Mouse (Mus musculus): Measurements from ENCODE around the gene Plac9a. TPM values are rescaled to one million over a fixed set of nuclear protein-coding genes. Genes with fewer than 3 reads are reported as not detected.
A peak's percentile ranks its signal among the peaks of the same experiment; 100 is the strongest.

Plac9a gene
- polyA plus RNA-seq, 1 experiment from 2014 or later = not detected

GRCm38 (mm10) chr14:25868706-25869105, 34.2 kb downstream of the Plac9a start:
- peaks cover 7% of the 10 kb centered on the region; the same call in 1 of the 2 replicates for H3K4me1 ChIP-seq (replicated peaks; ENCODE audit: control insufficient read depth, insufficient read depth, low read length)
- WGBS = 85% methylated on average over 3 of the region's 4 CpGs
- no peaks in the 10 kb centered on the region for H3K27me3 ChIP-seq (replicated peaks; ENCODE audit: control insufficient read depth, insufficient read depth, low read length)
- ATAC-seq (replicated peaks; ENCODE audit: low FRiP score, low TSS enrichment, low read depth) = no peak
- H3K36me3 ChIP-seq (ENCODE audit: control insufficient read depth, insufficient read depth, low read length) = no peaks in the 10 kb centered on the region
- no peak for DNase-seq (ENCODE audit: low spot score)
- H3K9me3 ChIP-seq (ENCODE audit: control insufficient read depth, low read length) = no peaks in the 10 kb centered on the region
- no peak overlapping the region for H3K9ac ChIP-seq (ENCODE audit: low read length)
- H3K4me2 ChIP-seq (ENCODE audit: low read length) = no peak overlapping the region
- H3K4me3 ChIP-seq (ENCODE audit: low read depth, low read length) = no peak overlapping the region
- H3K27ac ChIP-seq (ENCODE audit: low read depth) = no peak overlapping the region

GRCm38 (mm10) chr14:25867834-25868233, 35.1 kb downstream of the Plac9a start:
- no peak overlapping the region for H3K27ac ChIP-seq (ENCODE audit: low read depth)
- peaks cover 5% of the 10 kb centered on the region; the same call in 1 of the 2 replicates for H3K4me1 ChIP-seq (replicated peaks; ENCODE audit: control insufficient read depth, insufficient read depth, low read length)
- no peak for DNase-seq (ENCODE audit: low spot score)
- H3K4me3 ChIP-seq (ENCODE audit: low read depth, low read length) = no peak overlapping the region
- H3K4me2 ChIP-seq (ENCODE audit: low read length) = no peak overlapping the region
- H3K9me3 ChIP-seq (ENCODE audit: control insufficient read depth, low read length) = no peaks in the 10 kb centered on the region
- H3K27me3 ChIP-seq (replicated peaks; ENCODE audit: control insufficient read depth, insufficient read depth, low read length) = no peaks in the 10 kb centered on the region
- H3K9ac ChIP-seq (ENCODE audit: low read length) = no peak overlapping the region
- no peaks in the 10 kb centered on the region for H3K36me3 ChIP-seq (ENCODE audit: control insufficient read depth, insufficient read depth, low read length)
- 46% methylated on average over 6 of the region's 6 CpGs for WGBS
- no peak for ATAC-seq (replicated peaks; ENCODE audit: low FRiP score, low TSS enrichment, low read depth)

DNA sequence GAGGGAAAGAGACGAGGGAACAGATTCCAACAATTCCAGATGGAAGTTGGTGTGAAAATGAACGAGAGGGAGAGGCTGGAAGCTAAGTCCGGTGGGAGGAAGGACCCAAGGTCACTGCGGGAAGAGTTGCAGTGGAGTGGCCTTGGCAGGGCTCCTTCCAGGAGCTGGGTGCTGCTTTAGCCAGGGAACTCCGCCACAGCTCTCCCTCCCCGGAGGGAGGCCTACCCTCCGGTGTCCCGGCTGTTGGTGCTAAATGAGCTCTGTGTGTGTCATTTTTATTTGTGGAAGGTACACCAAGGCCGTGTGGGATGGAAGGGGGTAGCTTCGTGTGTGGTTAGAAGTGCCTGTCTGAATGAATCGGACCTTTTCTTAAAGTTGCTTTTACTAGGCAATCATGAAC, 36.1 kb downstream of the Plac9a start:
- Histone ChIP-seq H3K4me1 (replicated peaks; ENCODE audit: control insufficient read depth, insufficient read depth, low read length) (no peaks in the 10 kb centered on the region; the same call in 1 of the 2 replicates), H3K4me3 (ENCODE audit: low read depth, low read length) (no peak overlapping the region), H3K9ac (ENCODE audit: low read length) (no peak overlapping the region), H3K9me3 (ENCODE audit: control insufficient read depth, low read length) (no peaks in the 10 kb centered on the region), H3K36me3 (ENCODE audit: control insufficient read depth, insufficient read depth, low read length) (no peaks in the 10 kb centered on the region), H3K27me3 (replicated peaks; ENCODE audit: control insufficient read depth, insufficient read depth, low read length) (no peaks in the 10 kb centered on the region), H3K27ac (ENCODE audit: low read depth) (no peak overlapping the region), H3K4me2 (ENCODE audit: low read length) (no peak overlapping the region)
- WGBS = 66% methylated on average over 11 of the region's 11 CpGs
- no peak for DNase-seq (ENCODE audit: low spot score)
- ATAC-seq (replicated peaks; ENCODE audit: low FRiP score, low TSS enrichment, low read depth) = no peak

GRCm38 (mm10) chr14:25866384-25866783, 36.5 kb downstream of the Plac9a start:
- Histone ChIP-seq H3K4me2 (ENCODE audit: low read length) (no peak overlapping the region), H3K4me1 (replicated peaks; ENCODE audit: control insufficient read depth, insufficient read depth, low read length) (no peaks in the 10 kb centered on the region; the same call in 1 of the 2 replicates), H3K27ac (ENCODE audit: low read depth) (no peak overlapping the region), H3K4me3 (ENCODE audit: low read depth, low read length) (no peak overlapping the region), H3K9me3 (ENCODE audit: control insufficient read depth, low read length) (no peaks in the 10 kb centered on the region), H3K27me3 (replicated peaks; ENCODE audit: control insufficient read depth, insufficient read depth, low read length) (no peaks in the 10 kb centered on the region), H3K36me3 (ENCODE audit: control insufficient read depth, insufficient read depth, low read length) (no peaks in the 10 kb centered on the region), H3K9ac (ENCODE audit: low read length) (no peak overlapping the region)
- DNase-seq (ENCODE audit: low spot score) (no peak), ATAC-seq (replicated peaks; ENCODE audit: low FRiP score, low TSS enrichment, low read depth) (no peak)
- WGBS = 88% methylated on average over 6 of the region's 6 CpGs

- no peak overlapping the region for H3K4me3 ChIP-seq (ENCODE audit: low read depth, low read length)
- no peaks in the 10 kb centered on the region for H3K36me3 ChIP-seq (ENCODE audit: control insufficient read depth, insufficient read depth, low read length)
- H3K9ac ChIP-seq (ENCODE audit: low read length) = no peak overlapping the region
- H3K27ac ChIP-seq (ENCODE audit: low read depth) = no peak overlapping the region
- no peak for DNase-seq (ENCODE audit: low spot score)
- H3K4me2 ChIP-seq (ENCODE audit: low read length) = no peak overlapping the region
- WGBS = 48% methylated on average over 5 of the region's 5 CpGs
- no peaks in the 10 kb centered on the region; the same call in 1 of the 2 replicates for H3K4me1 ChIP-seq (replicated peaks; ENCODE audit: control insufficient read depth, insufficient read depth, low read length)
- no peak for ATAC-seq (replicated peaks; ENCODE audit: low FRiP score, low TSS enrichment, low read depth)
- H3K9me3 ChIP-seq (ENCODE audit: control insufficient read depth, low read length) = no peaks in the 10 kb centered on the region
- no peaks in the 10 kb centered on the region for H3K27me3 ChIP-seq (replicated peaks; ENCODE audit: control insufficient read depth, insufficient read depth, low read length)
These were observed 37.6 kb downstream of the Plac9a start for GRCm38 (mm10) chr14:25865251-25865650.

DNA sequence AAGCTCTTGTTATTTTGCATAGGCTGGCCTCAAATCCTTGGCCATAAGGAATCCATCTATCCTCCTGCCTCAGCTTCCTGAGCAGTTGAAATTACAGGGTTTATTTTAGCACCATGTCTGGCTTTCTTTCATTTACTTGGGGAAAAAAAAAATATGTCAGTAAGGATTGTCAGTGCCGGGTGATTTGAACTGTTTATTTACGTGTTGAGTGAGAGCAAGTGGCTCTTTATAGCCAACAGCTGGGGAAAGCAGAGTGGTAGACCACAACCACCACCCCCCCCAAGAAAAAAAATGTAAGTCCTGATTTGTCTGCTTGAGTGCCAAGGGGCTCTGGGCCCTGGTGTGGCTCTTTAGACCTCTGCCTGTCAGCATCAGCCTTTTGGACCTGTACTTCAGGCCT, 39.2 kb downstream of the Plac9a start:
- 65% methylated on average over 2 of the region's 2 CpGs for WGBS
- no peak for DNase-seq (ENCODE audit: low spot score)
- Histone ChIP-seq H3K27me3 (replicated peaks; ENCODE audit: control insufficient read depth, insufficient read depth, low read length) (no peaks in the 10 kb centered on the region), H3K4me3 (ENCODE audit: low read depth, low read length) (no peak overlapping the region), H3K9ac (ENCODE audit: low read length) (no peak overlapping the region), H3K36me3 (ENCODE audit: control insufficient read depth, insufficient read depth, low read length) (no peaks in the 10 kb centered on the region), H3K9me3 (ENCODE audit: control insufficient read depth, low read length) (no peaks in the 10 kb centered on the region), H3K4me2 (ENCODE audit: low read length) (no peak overlapping the region), H3K27ac (ENCODE audit: low read depth) (no peak overlapping the region), H3K4me1 (replicated peaks; ENCODE audit: control insufficient read depth, insufficient read depth, low read length) (no peaks in the 10 kb centered on the region; the same call in 1 of the 2 replicates)
- ATAC-seq (replicated peaks; ENCODE audit: low FRiP score, low TSS enrichment, low read depth) = no peak

- H3K27ac ChIP-seq (ENCODE audit: low read depth) = no peak overlapping the region
- H3K9ac ChIP-seq (ENCODE audit: low read length) = no peak overlapping the region
- no peak for ATAC-seq (replicated peaks; ENCODE audit: low FRiP score, low TSS enrichment, low read depth)
- H3K4me3 ChIP-seq (ENCODE audit: low read depth, low read length) = no peak overlapping the region
- no peaks in the 10 kb centered on the region for H3K9me3 ChIP-seq (ENCODE audit: control insufficient read depth, low read length)
- no peaks in the 10 kb centered on the region for H3K36me3 ChIP-seq (ENCODE audit: control insufficient read depth, insufficient read depth, low read length)
- 90% methylated on average over 13 of the region's 13 CpGs for WGBS
- H3K4me2 ChIP-seq (ENCODE audit: low read length) = no peak overlapping the region
- no peaks in the 10 kb centered on the region; the same call in 1 of the 2 replicates for H3K4me1 ChIP-seq (replicated peaks; ENCODE audit: control insufficient read depth, insufficient read depth, low read length)
- DNase-seq (ENCODE audit: low spot score) = no peak
- no peaks in the 10 kb centered on the region for H3K27me3 ChIP-seq (replicated peaks; ENCODE audit: control insufficient read depth, insufficient read depth, low read length)
These were observed 40.9 kb downstream of the Plac9a start for GRCm38 (mm10) chr14:25861771-25862530.

GRCm38 (mm10) chr14:25857940-25858339, 45.0 kb downstream of the Plac9a start:
- no peak overlapping the region for H3K9ac ChIP-seq (ENCODE audit: low read length)
- H3K9me3 ChIP-seq (ENCODE audit: control insufficient read depth, low read length) = no peaks in the 10 kb centered on the region
- H3K27ac ChIP-seq (ENCODE audit: low read depth) = no peak overlapping the region
- no peak overlapping the region for H3K4me2 ChIP-seq (ENCODE audit: low read length)
- no peak overlapping the region for H3K4me3 ChIP-seq (ENCODE audit: low read depth, low read length)
- ATAC-seq (replicated peaks; ENCODE audit: low FRiP score, low TSS enrichment, low read depth) (no peak), DNase-seq (ENCODE audit: low spot score) (no peak)
- H3K36me3 ChIP-seq (ENCODE audit: control insufficient read depth, insufficient read depth, low read length) = no peaks in the 10 kb centered on the region
- WGBS = 74% methylated on average over 8 of the region's 8 CpGs
- H3K4me1 ChIP-seq (replicated peaks; ENCODE audit: control insufficient read depth, insufficient read depth, low read length) = 0 out of 2 replicates have a peak, but pooled peaks cover 10% of the 10 kb centered on the region
- no peaks in the 10 kb centered on the region for H3K27me3 ChIP-seq (replicated peaks; ENCODE audit: control insufficient read depth, insufficient read depth, low read length)

DNA sequence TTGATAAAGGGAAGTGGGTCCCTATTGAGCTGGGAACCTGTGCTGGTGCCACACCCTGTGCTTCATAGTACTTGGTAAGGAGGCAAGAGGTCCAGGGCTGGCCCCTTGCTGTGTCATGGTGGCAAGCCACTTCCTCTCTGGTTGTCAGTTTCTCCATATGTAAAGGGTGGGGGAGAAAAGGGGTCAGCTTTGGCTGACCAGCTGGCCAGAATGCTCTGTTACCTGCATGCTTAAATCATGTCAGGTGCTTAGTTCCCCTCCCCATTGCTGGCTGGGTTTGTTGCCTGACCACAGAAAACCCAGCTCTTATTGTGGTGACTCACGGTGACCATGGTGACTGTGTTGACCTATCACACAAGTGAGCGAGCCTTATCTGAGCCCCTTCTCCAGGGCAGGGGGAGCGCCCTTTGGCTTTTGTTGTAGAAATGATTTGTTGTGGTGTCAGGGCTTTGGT, 45.7 kb downstream of the Plac9a start:
- DNase-seq (ENCODE audit: low spot score) (no peak), ATAC-seq (replicated peaks; ENCODE audit: low FRiP score, low TSS enrichment, low read depth) (peak; percentile 54; the same call in 1 of the 2 replicates)
- Histone ChIP-seq H3K36me3 (ENCODE audit: control insufficient read depth, insufficient read depth, low read length) (no peaks in the 10 kb centered on the region), H3K27ac (ENCODE audit: low read depth) (no peak overlapping the region), H3K27me3 (replicated peaks; ENCODE audit: control insufficient read depth, insufficient read depth, low read length) (no peaks in the 10 kb centered on the region), H3K9me3 (ENCODE audit: control insufficient read depth, low read length) (no peaks in the 10 kb centered on the region), H3K4me1 (replicated peaks; ENCODE audit: control insufficient read depth, insufficient read depth, low read length) (0 out of 2 replicates have a peak, but pooled peaks cover 10% of the 10 kb centered on the region), H3K4me3 (ENCODE audit: low read depth, low read length) (no peak overlapping the region), H3K9ac (ENCODE audit: low read length) (no peak overlapping the region), H3K4me2 (ENCODE audit: low read length) (no peak overlapping the region)
- WGBS = 67% methylated on average over 3 of the region's 3 CpGs

Data from intestine, embryonic 14.5 days (tissue).